Mouse (Mus musculus): ENCODE data around the gene Ccdc12. TPM values are rescaled to one million over a fixed set of nuclear protein-coding genes. Genes with fewer than 3 reads are reported as not detected.

The Ccdc12 gene
- polyA plus RNA-seq, 1 experiment from 2014 or later, result 101 TPM

DNA sequence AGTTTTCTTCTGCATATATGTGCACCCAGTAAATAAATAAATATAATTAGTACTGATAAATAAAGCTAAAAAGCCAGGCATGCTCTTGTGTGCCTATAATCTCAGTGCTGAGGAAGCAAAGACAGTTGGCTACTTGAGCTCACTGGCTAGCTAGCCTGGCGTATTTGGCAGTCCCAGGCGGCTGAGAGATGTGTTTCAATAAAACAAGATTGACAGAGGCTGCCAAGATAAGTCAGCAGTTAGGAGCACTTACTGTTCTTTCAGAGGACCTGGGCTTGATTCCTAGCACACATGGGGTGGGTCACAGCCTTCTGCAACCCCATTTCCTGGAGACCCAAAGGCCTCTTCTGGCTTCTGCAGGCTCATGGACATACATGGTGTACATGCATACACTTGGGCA, 31.5 kb downstream of the Ccdc12 start:
- Histone ChIP-seq H3K27me3 (replicated peaks; ENCODE audit: control insufficient read depth, insufficient read depth, low read length) (no peaks in the 10 kb centered on the region), H3K9me3 (ENCODE audit: control insufficient read depth, low read length) (no peaks in the 10 kb centered on the region), H3K27ac (ENCODE audit: low read depth, low read length) (no peak overlapping the region), H3K9ac (ENCODE audit: low read depth, low read length) (no peak overlapping the region), H3K4me3 (ENCODE audit: low read length) (no peak overlapping the region), H3K4me2 (ENCODE audit: low read length) (no peak overlapping the region), H3K4me1 (ENCODE audit: control insufficient read depth, insufficient read depth, low read depth, low read length) (peaks cover 28% of the 10 kb centered on the region), H3K36me3 (ENCODE audit: control insufficient read depth, insufficient read depth, low read length) (no peaks in the 10 kb centered on the region)
- WGBS, result 77% methylated on average over 2 of the region's 2 CpGs
- ATAC-seq, result no peak

DNA sequence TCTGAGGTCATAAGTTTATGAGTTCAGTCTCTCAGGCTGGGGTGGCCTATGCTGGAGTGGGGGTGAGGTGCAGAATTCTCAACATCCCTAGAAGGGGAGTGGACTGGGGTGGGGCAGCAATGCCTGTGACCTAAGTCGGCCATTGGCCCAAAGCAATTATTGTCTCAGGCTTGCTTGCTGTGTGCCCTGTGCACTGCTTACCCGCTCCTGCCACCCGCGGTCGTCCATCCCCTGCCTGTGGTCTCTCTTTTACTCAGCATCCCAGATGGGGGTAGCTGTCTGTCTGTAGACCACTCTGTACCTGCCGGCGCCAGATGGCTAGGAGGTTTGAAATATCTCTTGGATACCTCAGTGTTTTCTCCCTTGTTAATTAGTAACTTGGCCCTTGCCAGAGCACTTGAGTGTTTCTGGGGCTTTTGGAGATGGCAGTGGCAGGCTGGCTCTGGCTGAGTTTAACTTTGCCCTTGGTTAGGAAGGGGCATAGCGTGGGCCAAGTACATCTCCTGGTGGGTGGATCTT, 33.0 kb downstream of the Ccdc12 start:
- ATAC-seq, result no peak
- H3K36me3 ChIP-seq (ENCODE audit: control insufficient read depth, insufficient read depth, low read length), result no peaks in the 10 kb centered on the region; the same call in 1 of the 2 replicates
- H3K9me3 ChIP-seq (ENCODE audit: control insufficient read depth, low read length), result no peaks in the 10 kb centered on the region
- H3K4me1 ChIP-seq (ENCODE audit: control insufficient read depth, insufficient read depth, low read depth, low read length), result peaks cover 15% of the 10 kb centered on the region
- WGBS, result 90% methylated on average over 7 of the region's 8 CpGs
- no peak overlapping the region for H3K4me2 ChIP-seq (ENCODE audit: low read length)
- H3K9ac ChIP-seq (ENCODE audit: low read depth, low read length), result no peak overlapping the region
- no peak overlapping the region for H3K27ac ChIP-seq (ENCODE audit: low read depth, low read length)
- H3K27me3 ChIP-seq (replicated peaks; ENCODE audit: control insufficient read depth, insufficient read depth, low read length), result no peaks in the 10 kb centered on the region
- H3K4me3 ChIP-seq (ENCODE audit: low read length), result no peak overlapping the region

DNA sequence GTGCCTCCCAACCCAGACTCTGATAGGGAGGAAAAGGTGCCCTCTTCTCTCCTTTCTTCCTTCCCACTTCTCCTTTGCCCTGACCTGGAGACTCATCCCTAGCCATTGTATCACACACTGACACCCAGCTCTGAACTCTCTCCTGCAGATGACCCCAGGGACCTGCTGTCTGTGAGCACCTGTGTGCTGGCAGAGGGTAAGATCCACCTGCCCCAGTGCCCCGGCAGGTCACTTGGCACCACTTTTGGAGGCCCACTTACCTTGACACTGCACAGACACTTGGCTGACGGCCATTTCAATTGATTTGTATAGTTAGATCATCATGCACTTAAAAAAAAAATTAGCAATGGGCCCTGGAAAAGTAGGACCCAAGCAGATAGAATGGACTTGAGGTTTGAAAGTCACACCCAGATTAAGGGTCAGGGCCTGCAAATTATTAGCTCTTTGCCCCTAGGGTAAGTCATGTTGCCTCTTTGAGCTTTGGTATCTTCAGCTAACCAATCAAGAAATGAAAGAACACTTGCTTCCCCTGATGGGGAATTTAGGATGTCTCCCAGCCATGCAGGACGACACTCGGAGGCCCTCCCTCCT, 39.0 kb downstream of the Ccdc12 start:
- Histone ChIP-seq H3K27me3 (replicated peaks; ENCODE audit: control insufficient read depth, insufficient read depth, low read length) (no peaks in the 10 kb centered on the region), H3K4me1 (ENCODE audit: control insufficient read depth, insufficient read depth, low read depth, low read length) (no peaks in the 10 kb centered on the region), H3K4me3 (ENCODE audit: low read length) (no peak overlapping the region), H3K9ac (ENCODE audit: low read depth, low read length) (no peak overlapping the region), H3K9me3 (ENCODE audit: control insufficient read depth, low read length) (no peaks in the 10 kb centered on the region), H3K36me3 (ENCODE audit: control insufficient read depth, insufficient read depth, low read length) (no peaks in the 10 kb centered on the region; the same call in none of the 2 replicates), H3K4me2 (ENCODE audit: low read length) (no peak overlapping the region), H3K27ac (ENCODE audit: low read depth, low read length) (no peak overlapping the region)
- WGBS, result 90% methylated on average over 4 of the region's 4 CpGs
- no peak for ATAC-seq

DNA sequence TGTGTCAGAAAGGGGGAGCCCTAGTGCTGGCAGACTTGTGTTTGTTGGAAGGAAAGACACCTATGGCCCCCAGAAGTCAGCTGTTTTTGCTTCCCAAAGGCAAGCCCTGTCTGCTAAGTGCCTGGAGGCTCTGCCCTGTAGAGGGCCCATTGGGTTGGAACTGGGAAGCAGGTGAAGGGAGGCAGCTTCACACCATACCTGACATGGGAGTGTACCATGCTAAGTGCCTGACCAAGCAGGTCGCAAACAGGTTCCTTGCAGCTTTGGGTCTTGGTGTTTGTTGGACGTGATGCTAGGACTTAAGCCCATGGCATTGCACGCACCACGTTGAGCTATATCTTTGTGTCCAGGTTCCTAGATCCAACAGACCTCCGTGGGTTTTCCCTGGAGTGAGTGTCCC, 40.1 kb downstream of the Ccdc12 start:
- H3K9ac ChIP-seq (ENCODE audit: low read depth, low read length), result no peak overlapping the region
- no peaks in the 10 kb centered on the region for H3K27me3 ChIP-seq (replicated peaks; ENCODE audit: control insufficient read depth, insufficient read depth, low read length)
- no peak overlapping the region for H3K4me2 ChIP-seq (ENCODE audit: low read length)
- no peaks in the 10 kb centered on the region; the same call in none of the 2 replicates for H3K36me3 ChIP-seq (ENCODE audit: control insufficient read depth, insufficient read depth, low read length)
- no peak overlapping the region for H3K4me3 ChIP-seq (ENCODE audit: low read length)
- H3K4me1 ChIP-seq (ENCODE audit: control insufficient read depth, insufficient read depth, low read depth, low read length), result no peaks in the 10 kb centered on the region
- whole genome bisulfite sequencing, result 93% methylated on average over 5 of the region's 5 CpGs
- no peak overlapping the region for H3K27ac ChIP-seq (ENCODE audit: low read depth, low read length)
- ATAC-seq, result no peak
- H3K9me3 ChIP-seq (ENCODE audit: control insufficient read depth, low read length), result no peaks in the 10 kb centered on the region

DNA sequence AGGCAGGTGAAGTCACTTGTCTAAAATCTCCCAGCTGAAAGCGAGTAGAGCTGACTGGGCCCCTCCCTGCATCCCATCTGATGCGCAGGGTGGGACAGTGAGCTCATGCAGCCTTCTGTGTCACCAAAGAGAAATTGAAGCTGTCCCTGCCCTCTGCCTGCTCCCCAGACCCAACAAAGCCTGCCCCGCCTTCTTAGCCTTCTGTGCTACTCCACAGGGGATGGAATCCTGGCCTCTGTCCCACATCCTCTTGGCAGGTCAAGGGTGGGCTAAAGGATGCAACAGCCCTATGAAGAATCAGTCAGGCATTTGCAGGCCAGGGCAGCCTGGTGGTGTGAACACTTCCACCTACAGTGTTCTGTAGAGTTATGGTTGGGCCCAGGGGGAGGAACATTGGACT, 41.2 kb downstream of the Ccdc12 start:
- no peak overlapping the region for H3K4me3 ChIP-seq (ENCODE audit: low read length)
- no peaks in the 10 kb centered on the region; the same call in none of the 2 replicates for H3K36me3 ChIP-seq (ENCODE audit: control insufficient read depth, insufficient read depth, low read length)
- no peak overlapping the region for H3K4me2 ChIP-seq (ENCODE audit: low read length)
- no peak overlapping the region for H3K9ac ChIP-seq (ENCODE audit: low read depth, low read length)
- no peak for ATAC-seq
- H3K4me1 ChIP-seq (ENCODE audit: control insufficient read depth, insufficient read depth, low read depth, low read length), result no peaks in the 10 kb centered on the region
- no peaks in the 10 kb centered on the region for H3K27me3 ChIP-seq (replicated peaks; ENCODE audit: control insufficient read depth, insufficient read depth, low read length)
- H3K27ac ChIP-seq (ENCODE audit: low read depth, low read length), result no peak overlapping the region
- 66% methylated on average over 3 of the region's 3 CpGs for WGBS
- H3K9me3 ChIP-seq (ENCODE audit: control insufficient read depth, low read length), result no peaks in the 10 kb centered on the region

DNA sequence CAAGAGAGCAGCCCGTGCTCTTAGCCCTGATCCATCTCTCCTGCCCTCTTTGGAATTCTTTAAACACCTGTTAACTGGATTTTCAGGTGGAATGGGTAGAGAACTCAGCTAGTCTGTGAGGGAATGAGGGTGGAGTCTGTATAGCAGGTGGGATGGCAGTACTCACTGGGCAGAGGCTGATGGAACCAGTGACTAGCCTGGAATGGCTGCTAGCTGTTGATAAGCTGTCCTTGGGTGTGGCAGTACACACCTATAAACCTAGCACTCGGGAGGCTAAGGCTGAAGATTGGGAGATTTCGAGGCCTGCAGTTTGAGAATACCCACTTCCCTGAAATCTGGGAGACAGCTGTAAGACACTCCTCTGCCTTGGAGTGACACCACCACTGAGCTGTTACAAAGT, 43.3 kb downstream of the Ccdc12 start:
- Histone ChIP-seq H3K4me1 (ENCODE audit: control insufficient read depth, insufficient read depth, low read depth, low read length) (no peaks in the 10 kb centered on the region), H3K27ac (ENCODE audit: low read depth, low read length) (no peak overlapping the region), H3K36me3 (ENCODE audit: control insufficient read depth, insufficient read depth, low read length) (no peaks in the 10 kb centered on the region; the same call in none of the 2 replicates), H3K4me3 (ENCODE audit: low read length) (no peak overlapping the region), H3K9me3 (ENCODE audit: control insufficient read depth, low read length) (no peaks in the 10 kb centered on the region), H3K9ac (ENCODE audit: low read depth, low read length) (no peak overlapping the region), H3K27me3 (replicated peaks; ENCODE audit: control insufficient read depth, insufficient read depth, low read length) (no peaks in the 10 kb centered on the region), H3K4me2 (ENCODE audit: low read length) (no peak overlapping the region)
- no peak for ATAC-seq
- 95% methylated on average over 3 of the region's 3 CpGs for WGBS

DNA sequence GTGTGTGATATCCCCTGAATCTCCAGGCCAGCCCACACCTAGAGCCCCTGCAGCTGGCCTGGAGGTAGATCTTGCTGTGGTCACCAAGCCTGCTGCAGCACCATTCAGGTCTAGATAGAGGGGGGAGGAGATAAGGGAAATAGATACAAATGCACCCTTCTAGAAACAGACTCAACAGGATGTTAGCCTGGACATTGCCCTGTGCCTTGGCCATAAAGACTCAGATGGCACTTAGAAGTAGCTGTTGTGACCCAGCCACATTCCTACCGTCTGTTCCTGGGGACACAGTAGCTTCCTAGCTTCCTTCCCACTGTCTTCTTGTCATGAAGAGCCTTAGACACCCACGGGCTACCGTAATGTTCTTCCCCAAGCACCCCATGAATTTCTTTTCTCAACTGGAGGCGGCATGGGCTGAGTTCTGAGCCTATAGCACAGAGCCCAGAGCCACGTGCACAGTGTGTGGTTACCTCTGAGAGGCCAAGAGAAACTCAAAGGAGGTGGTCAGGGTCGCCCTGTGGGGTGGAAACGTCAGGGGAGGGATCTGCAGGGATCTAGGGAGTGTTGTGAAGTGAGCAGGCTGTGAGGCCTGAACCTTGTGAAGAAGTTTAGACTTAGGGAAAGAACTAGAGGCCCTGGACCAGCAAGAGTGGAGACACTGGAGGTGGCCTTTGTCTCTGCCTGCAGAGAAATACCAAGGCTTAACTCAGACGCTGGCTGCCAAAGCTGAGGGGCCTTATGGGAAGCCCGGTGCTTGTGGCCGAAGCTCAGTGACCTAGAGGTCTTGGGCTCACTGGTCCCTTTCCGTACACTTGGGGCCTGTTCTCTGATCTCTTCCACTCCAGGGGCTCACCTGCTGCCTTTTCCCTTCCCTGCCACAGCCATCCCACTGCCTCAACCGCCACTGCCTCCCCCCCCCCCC, 45.1 kb downstream of the Ccdc12 start:
- ATAC-seq, result no peak
- 78% methylated on average over 11 of the region's 12 CpGs for WGBS

DNA sequence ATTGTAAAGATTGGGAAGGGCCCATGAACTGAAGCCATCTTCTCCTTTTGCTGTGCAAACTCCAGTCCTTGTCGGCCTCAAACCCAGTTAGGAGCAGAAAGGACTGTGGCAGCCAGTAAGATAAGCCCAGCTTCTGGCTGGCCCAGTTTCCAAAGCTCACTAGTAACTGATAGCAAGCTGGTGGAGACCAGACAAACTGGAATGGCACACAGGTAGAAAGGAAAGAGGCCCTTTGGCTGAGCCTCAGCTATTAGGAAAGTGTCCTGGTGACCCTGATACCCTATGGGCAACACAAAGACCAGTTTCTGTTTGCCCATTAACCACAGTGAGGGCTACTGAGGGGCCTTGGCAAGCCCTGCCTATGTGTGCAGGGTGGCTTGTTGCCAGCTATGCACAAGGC, 46.5 kb downstream of the Ccdc12 start:
- no peak for ATAC-seq

More for the DNA sequence above, 45.1 kb downstream of the Ccdc12 start:
- Histone ChIP-seq H3K4me2 (ENCODE audit: low read length) (no peak overlapping the region), H3K27me3 (replicated peaks; ENCODE audit: control insufficient read depth, insufficient read depth, low read length) (no peaks in the 10 kb centered on the region), H3K36me3 (ENCODE audit: control insufficient read depth, insufficient read depth, low read length) (no peaks in the 10 kb centered on the region), H3K4me3 (ENCODE audit: low read length) (no peak overlapping the region), H3K9me3 (ENCODE audit: control insufficient read depth, low read length) (no peaks in the 10 kb centered on the region), H3K9ac (ENCODE audit: low read depth, low read length) (no peak overlapping the region), H3K27ac (ENCODE audit: low read depth, low read length) (no peak overlapping the region), H3K4me1 (ENCODE audit: control insufficient read depth, insufficient read depth, low read depth, low read length) (no peaks in the 10 kb centered on the region)

DNA sequence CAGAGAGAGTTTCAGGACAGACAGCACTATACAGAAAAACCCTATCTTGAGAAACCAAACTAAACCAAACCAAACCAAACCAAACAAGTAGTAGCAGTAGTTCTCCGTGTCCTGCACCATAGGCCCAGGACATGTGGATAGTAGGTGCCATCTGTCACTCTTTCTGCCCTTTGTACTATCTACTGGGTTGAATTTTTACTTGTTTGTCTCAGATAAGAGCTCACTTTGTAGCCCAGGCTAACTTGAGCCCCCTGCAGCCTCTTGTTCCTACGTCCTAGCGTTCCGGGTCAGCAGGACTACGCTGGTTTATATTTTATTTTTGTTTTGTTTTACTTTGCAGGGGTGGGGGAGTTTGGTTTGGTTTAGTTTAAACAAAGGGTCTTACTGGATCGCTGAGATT, 47.6 kb downstream of the Ccdc12 start:
- Histone ChIP-seq H3K9me3 (ENCODE audit: control insufficient read depth, low read length) (no peaks in the 10 kb centered on the region), H3K4me2 (ENCODE audit: low read length) (no peak overlapping the region), H3K27me3 (replicated peaks; ENCODE audit: control insufficient read depth, insufficient read depth, low read length) (no peaks in the 10 kb centered on the region), H3K4me1 (ENCODE audit: control insufficient read depth, insufficient read depth, low read depth, low read length) (no peaks in the 10 kb centered on the region), H3K36me3 (ENCODE audit: control insufficient read depth, insufficient read depth, low read length) (no peaks in the 10 kb centered on the region), H3K4me3 (ENCODE audit: low read length) (no peak overlapping the region), H3K9ac (ENCODE audit: low read depth, low read length) (no peak overlapping the region), H3K27ac (ENCODE audit: low read depth, low read length) (no peak overlapping the region)
- WGBS, result 94% methylated on average over 6 of the region's 6 CpGs
- ATAC-seq, result no peak

More for the DNA sequence above, 46.5 kb downstream of the Ccdc12 start:
- Histone ChIP-seq H3K27ac (ENCODE audit: low read depth, low read length) (no peak overlapping the region), H3K4me3 (ENCODE audit: low read length) (no peak overlapping the region), H3K27me3 (replicated peaks; ENCODE audit: control insufficient read depth, insufficient read depth, low read length) (no peaks in the 10 kb centered on the region), H3K4me1 (ENCODE audit: control insufficient read depth, insufficient read depth, low read depth, low read length) (no peaks in the 10 kb centered on the region), H3K4me2 (ENCODE audit: low read length) (no peak overlapping the region), H3K36me3 (ENCODE audit: control insufficient read depth, insufficient read depth, low read length) (no peaks in the 10 kb centered on the region), H3K9me3 (ENCODE audit: control insufficient read depth, low read length) (no peaks in the 10 kb centered on the region), H3K9ac (ENCODE audit: low read depth, low read length) (no peak overlapping the region)
- WGBS, result 84% methylated on average over 1 of the region's 1 CpGs

Measured in hindbrain, embryonic 16.5 days (tissue).